Mouse (Mus musculus) cerebellum, adult 9-11 months (tissue): Measurements from ENCODE around the gene Ccl1.

Source experiments
- DNase-seq: peaks from one replicate; pipeline ENCODE4 v3.0.0; 2022

Ccl1 gene

GRCm38 (mm10) chr11:82305590-82305989 lies at the start of gene Ccl1:
Gene Ccl1 (minus strand): TSS chr11:82305690.
- DNase-seq = no peak

DNA sequence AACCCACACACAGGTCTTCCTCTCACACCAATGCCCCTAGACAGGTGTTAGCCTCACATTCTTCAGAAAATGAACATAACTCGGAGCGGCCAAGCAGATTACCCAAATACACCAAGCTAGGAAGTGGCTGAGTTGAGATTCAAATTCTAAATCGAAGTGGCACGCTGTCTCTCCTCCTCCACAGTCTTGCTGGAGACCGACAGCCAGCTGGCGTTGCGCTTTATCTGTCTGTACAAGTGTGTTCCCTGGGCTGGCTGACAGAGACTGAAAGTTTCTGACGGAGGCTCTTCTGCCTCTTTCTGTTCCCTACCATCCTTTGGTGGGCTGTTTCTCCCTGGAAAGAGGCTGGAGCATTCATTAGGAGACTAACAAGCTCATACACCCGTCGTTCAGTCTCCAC lies 45.5 kb upstream of the Ccl1 start:
- DNase-seq = no peak

DNA sequence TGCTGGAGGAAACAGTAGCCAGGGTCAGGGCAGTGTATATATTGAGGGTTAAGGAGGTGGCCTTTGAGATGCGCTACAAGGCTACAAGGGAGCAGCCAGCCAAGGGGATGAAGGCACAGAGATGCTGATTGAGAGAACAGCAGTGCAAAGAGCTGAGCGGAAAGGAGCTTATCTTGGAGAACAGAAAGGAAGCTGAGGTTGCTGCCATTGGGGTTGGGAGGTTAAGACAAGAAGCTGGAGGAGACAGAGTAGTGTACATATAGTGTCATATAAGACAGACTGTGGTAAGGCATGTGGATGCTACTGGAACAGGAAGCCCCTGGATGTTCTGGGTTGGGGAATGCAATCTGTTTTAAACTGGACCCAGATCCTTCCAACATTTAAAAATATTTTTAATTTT lies 35.4 kb upstream of the Ccl1 start:
- DNase-seq = no peak

- DNase-seq = no peak
Observed at GRCm38 (mm10) chr11:82340416-82340815, 34.9 kb upstream of the Ccl1 start.

DNA sequence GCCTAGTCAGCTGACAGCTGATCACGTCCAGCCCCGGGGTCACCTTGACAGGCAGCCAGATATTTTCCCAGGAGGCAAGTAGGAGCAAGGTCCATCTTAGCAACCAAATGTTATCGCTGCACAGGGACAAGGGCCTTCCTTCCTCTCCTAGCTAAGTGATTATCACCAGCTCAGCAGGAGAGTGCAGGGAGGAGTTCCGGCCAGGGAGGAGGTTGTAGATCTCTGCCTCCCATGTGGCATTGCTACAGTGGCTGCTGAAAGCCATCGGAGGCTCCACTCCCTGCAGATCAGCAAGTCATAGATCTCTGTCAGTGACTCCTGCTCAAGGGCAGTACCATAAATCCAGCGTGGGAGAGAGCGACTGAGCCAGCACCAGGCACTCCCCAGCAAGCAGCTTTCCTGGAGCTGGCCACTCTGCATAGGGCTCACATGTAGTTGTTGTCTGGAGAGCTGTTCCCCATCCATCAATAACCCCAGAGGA lies 34.5 kb upstream of the Ccl1 start:
- DNase-seq = no peak

DNA sequence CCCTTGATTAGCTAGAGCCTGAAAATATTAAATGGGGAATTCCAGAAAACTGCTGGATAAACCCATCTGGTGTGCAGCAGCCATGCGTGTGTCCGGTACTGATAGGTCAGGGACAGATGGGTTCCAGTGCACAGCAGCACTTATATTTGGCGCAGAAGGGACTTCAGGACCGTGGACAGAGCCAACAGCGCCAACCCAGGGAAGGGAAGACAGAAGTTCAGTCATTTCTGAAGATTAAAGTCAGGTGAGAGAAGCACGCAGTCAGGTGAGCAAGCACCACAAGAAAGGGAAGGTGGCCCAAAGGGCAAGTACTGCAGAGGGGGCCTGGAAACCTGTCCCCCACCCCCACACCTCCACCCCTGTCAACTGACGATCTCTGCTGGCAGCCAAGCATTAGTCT lies 7.7 kb upstream of the Ccl1 start:
- no peak for DNase-seq

DNA sequence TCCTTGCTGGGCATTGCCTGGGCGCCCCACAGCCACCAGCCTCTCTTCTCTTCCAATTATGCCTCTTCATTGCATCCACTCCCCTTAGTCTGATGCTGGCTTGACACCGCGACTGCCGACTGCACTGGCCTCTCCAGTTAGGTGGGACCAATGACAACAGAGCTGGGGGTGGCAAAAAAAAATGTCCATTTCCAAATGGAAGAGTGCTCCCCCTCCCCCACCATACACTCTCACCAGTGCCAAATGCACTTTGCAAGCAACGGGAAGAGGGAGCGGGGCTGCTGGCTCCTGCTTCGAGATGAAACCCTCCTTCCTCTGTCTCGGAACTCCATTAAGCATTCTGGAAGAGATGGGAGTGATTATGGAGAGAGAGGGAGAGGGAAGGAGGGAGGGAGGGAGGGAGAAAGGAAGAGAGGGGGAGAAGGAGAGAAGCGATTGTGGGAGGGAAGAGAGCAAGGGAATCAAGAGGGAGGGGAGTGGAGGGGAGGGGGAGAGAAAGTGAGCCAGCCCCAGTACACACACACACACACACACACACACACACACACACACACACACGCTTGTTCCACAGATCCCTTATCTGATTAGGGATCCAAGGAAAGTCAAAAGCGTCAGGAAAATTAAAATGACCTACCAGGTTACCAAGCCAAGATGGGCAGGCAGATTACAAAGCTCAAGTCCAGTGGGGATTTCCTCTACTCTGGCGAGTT lies 5.0 kb upstream of the Ccl1 start:
- DNase-seq = no peak

- DNase-seq = no peak
Observed at GRCm38 (mm10) chr11:82297895-82298294, 7.6 kb downstream of the Ccl1 start.

DNA sequence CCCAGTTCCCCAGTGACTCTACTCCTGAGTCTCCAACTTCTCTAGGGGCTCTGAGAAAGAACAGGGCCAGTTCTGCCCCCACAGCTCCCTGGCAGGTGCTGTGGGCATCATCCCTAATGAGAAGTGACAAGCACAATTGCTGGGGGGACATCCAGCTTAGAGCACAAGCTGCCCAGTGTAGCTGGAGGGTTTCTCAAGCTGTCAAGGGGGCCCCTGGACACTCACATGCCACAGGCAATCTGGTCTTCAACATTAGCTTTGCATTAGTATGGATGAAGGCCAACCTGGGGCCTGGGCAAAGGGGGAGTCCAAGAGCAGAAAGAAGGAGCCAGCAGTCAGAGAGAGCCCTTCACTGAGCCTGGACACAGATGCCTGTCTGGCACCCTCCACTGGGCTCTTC lies 14.6 kb downstream of the Ccl1 start:
- DNase-seq = no peak

GRCm38 (mm10) chr11:82274149-82274812 lies 31.2 kb downstream of the Ccl1 start:
- peak; percentile 14 for DNase-seq

- no peak for DNase-seq
Observed at GRCm38 (mm10) chr11:82259131-82259530, 46.4 kb downstream of the Ccl1 start.

- DNase-seq = peak; percentile 51
Observed at GRCm38 (mm10) chr11:82255601-82256000, 49.9 kb downstream of the Ccl1 start.

DNA sequence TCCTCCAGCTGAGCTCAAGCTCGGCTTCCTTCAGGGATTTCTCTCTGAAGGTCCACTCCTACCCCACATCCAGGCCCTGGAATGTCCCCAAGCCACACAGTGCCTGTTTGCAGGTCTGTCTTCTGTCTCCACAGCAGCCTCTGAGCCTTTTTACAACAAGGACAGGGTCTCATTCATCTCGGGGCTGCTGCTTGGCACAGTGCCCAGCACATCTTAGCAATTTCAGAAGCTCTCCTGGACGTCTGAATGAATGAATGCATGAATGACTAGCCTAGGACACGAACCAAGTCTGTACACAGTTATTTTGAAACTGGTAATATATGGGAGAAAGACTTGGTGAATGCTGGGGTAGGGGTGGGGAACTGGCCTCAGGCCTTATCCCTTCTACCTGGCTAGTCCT lies 52.1 kb downstream of the Ccl1 start:
- no peak for DNase-seq

DNA sequence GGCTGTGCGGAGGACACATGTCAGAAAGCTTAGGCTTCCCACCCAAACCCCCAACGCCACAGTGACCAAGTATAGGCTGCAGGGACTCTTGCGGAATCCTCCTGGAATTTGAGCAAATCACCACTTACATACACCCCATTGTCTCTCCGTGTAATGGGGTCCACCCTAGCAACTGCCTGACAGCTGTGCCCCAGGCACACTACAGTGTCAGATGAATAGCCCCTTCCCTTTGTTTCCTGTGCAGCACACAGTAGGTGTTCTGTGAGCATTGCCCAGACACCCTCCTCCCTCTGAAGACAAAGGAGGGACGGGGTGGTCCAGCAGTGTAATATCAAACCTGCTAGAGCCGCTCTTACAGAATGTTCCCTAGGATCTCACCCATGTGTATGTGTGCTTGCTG lies 54.2 kb downstream of the Ccl1 start:
- DNase-seq = no peak

- no peak for DNase-seq
Observed at GRCm38 (mm10) chr11:82249945-82250344, 55.5 kb downstream of the Ccl1 start.

GRCm38 (mm10) chr11:82237439-82237838 lies 68.1 kb downstream of the Ccl1 start:
- DNase-seq = no peak

DNA sequence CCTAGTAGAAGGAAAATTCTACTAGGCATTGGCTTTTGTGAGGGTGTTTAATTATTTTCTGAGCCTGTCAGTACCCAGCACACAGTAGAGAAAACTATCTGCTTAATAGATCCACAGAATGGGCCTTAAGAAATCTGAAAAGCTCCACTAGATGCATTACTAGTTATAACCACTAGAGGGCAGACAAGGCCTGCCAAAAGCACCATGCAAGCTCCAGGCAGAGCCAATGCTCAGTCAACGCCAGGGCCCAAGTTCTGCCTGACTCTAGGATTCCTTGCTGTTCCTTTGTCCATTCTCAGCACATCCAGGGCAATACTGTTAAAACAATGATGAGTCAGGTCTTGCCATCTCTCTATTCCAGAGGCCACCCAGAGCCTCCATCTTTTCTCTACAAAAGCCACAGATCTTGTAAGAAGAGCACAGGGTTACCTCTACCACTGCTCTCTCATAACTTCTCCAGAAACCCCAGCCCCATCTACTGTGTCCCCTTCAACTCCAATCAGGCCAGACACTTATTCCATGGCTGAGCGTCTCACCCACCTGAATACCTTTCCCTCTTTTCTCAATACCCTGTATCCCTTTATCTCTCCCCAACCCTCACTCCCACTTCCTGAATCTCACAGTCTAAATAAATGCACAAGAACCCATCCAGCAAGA lies 69.8 kb downstream of the Ccl1 start:
- DNase-seq = peak; percentile 27

GRCm38 (mm10) chr11:82233991-82234390 lies 71.5 kb downstream of the Ccl1 start:
- DNase-seq = no peak

- no peak for DNase-seq
Observed at GRCm38 (mm10) chr11:82226976-82227375, 78.5 kb downstream of the Ccl1 start.

DNA sequence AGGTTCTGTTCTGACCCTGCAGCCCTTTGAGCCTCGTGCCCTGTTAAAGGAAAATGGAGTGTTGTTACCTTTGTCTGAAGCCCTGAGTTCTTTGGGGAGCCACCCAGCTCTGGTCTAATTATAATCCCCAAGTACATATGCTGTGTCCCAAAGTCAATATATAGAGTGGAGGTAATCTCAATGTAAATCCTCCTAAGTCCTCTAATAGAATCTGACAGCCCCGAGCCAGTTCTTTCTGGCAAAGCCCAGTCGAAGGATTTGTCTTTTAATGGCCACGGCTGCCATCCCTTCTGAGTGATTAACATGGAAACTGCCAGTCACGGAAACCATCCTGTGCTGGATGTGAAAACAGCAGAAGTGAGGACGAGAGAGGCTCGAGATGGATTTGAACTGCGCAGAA lies 79.6 kb downstream of the Ccl1 start:
- DNase-seq = no peak

- no peak for DNase-seq
Observed at GRCm38 (mm10) chr11:82216531-82216930, 89.0 kb downstream of the Ccl1 start.

DNA sequence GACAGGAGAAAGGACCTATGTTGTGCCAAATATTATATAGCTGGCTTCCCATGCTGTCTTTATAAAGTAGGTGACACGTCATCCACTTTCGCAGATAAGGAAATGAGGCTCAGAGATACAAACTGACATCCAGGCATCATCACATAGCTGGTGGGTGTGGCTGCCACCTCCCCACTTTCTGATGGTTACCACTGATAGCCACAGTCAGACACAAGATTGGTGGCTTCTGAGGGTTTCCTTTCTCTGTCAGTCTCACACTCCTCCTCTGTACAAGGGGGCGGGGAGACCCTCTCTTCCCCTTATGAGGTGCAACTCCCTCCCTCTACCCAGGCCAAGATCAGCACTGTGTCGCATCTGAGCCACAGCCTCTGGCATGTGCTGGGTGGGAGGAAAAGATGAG lies 91.1 kb downstream of the Ccl1 start:
- no peak for DNase-seq

DNA sequence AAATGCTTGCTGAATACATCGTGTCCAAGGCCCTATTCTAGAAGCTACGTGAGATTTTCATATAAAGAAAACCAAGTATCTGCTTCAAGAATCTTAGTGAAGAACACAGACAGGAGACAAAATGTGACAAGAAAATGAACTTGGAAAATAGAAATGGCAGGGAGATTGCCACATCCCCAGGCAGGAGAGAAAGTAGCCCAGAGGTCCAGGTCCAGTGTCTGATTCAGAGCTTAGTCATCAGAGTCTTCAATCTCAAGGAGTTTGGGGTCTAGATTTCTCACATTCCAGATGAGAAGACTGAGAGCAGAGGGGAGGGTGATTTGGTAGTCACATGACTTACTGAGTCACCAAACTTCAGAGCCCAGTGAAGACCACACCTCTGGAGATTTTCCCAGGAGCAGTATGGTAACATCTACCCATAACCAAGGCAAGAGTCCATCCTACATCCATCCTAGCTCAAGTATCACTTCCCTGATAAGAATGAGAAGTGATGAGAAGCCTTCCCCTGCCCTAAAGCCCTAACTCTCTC lies 98.5 kb downstream of the Ccl1 start:
- no peak for DNase-seq

DNA sequence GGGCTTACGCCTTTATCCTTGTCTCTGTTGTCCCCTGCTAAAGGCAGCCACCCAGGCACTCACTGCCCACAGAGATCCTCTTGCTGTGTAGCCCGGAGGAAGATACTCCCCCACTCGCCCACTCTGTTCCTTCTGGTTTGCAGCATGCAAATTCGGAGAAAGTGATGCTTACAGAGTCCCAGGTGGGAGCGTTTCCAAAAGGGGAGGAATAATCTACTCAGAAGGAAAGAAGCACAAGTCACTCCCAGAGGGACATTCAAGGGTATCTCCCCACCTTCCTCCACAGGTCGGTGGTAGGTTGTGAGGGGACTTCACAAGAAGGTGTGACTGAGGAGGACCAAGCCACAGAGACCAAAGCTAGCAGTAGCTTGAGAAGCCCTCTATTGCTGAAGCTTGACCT lies 100.3 kb downstream of the Ccl1 start:
- no peak for DNase-seq
